Mouse (Mus musculus): ENCODE results near the gene Rhoc. TPM values are rescaled to one million over a fixed set of nuclear protein-coding genes. Genes with fewer than 3 reads are reported as not detected.

Gene Rhoc
- polyA plus RNA-seq, 1 experiment: 33.5 TPM

DNA sequence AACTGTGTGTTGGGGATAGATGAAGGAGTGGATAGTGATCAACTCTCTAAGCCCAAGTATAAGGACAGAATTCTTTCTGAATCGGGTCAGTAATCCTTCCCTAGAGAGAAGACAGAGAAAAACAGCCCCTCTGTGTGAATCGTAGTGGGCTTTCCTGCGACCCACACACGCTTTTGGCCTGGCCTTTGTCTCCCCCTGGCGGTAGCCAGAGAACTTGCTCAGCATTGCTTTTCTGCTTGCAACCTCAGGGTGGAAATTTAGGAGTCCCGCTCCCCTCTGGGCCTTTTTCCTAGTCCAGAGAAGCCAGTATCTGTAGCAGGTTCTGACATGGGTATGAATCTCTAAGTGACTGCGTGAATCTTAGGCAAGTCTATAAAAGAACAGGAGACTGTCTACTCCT lies 8.2 kb upstream of the Rhoc start:
- Histone ChIP-seq H3K27ac (ENCODE audit: control insufficient read depth, insufficient read depth, low read depth, low read length, poor library complexity) (no peak overlapping the region), H3K4me3 (replicated peaks; ENCODE audit: control insufficient read depth, low read depth, low read length) (no peak overlapping the region), H3K4me1 (ENCODE audit: control insufficient read depth, insufficient read depth, low read length) (peaks cover 3% of the 10 kb centered on the region)
- WGBS: 2% methylated on average over 7 of the region's 7 CpGs
- TF ChIP-seq POLR2A (IDR thresholded peaks at IDR 0.05; ENCODE audit: borderline replicate concordance, control insufficient read depth, low read depth, low read length): no peak
- peak; percentile 85 for TF ChIP-seq CTCF (IDR thresholded peaks at IDR 0.05; ENCODE audit: control insufficient read depth, insufficient read depth, low read length)

DNA sequence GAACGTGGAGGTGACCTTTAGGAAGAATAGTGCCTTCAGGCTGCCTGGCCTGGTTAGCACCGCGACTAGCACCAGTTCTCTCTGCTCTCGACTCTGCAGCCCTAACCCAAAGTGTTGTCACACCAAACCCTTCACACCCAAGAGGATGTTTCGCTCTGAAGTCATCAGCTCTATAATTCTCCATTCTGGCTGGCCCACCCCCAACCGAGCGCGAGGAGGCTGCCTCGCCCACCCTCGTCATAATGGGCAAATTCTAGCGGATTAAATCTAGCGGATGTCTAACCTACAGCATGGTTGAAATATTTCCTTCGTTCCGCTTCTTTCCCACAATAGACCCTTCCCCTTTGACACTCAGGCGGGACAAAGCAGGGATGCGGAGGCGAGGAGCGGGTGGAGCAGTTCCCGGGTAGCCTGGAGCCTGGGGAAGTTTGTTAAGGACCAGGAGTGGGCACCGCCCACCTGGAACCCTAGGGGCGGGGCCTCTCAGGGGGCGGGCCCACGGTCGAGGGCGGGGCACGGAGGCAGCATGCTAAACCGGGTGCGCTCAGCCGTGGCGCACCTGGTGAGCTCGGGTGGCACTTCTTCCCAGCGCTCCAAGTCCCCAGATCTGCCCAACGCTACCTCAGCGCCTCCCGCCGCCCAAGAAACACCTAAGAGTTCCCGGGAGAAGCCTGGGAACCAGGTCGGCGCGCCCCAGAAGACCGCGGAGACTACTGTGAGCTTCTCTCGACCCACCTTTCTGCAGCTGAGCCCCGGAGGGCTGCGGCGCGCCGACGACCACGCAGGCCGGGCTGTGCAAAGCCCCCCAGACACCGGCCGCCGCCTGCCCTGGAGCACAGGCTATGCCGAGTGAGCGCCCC lies 7.4 kb upstream of the Rhoc start, which contains the start of gene Ppm1j:
Gene Ppm1j (plus strand): TSS at position 496 of the 860 bp plus-strand sequence.
- Histone ChIP-seq H3K4me1 (ENCODE audit: control insufficient read depth, insufficient read depth, low read length) (peaks cover 3% of the 10 kb centered on the region), H3K4me3 (replicated peaks; ENCODE audit: control insufficient read depth, low read depth, low read length) (peak within 1 kb of the TSS; percentile 4), H3K27ac (ENCODE audit: control insufficient read depth, insufficient read depth, low read depth, low read length, poor library complexity) (no peak within 1 kb of the TSS; the same call in 1 of the 2 replicates)
- 3% methylated on average over 56 of the region's 56 CpGs for WGBS
- TF ChIP-seq POLR2A (IDR thresholded peaks at IDR 0.05; ENCODE audit: borderline replicate concordance, control insufficient read depth, low read depth, low read length) (no peak), CTCF (IDR thresholded peaks at IDR 0.05; ENCODE audit: control insufficient read depth, insufficient read depth, low read length) (no peak)

DNA sequence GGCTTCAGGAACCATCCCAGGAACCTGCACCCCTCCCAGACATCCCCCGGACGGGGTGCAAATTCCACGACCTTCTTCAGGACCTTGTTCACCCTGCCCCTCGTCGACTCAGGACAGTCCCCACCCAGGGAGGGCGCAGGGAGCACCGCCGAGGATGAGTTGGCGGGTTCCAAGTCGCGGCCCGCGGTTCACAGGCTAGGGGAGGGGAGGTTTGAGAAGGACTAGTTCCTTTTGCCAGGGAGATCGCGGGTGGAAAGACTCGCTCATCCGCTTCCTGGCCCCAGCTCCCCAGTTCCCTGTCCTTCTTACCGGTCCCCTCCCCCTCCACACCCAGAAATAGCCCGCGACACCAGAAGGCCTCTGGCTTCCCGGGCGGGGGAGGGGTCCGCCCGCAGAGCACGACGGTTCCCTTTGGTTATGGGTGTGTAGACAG lies 6.7 kb upstream of the Rhoc start, which contains the start of gene Fam19a3:
Gene Fam19a3 (minus strand): TSS at position 370 of the 433 bp plus-strand sequence.
- Histone ChIP-seq H3K4me3 (replicated peaks; ENCODE audit: control insufficient read depth, low read depth, low read length) (peak within 1 kb of the TSS; percentile 4), H3K4me1 (ENCODE audit: control insufficient read depth, insufficient read depth, low read length) (peaks cover 3% of the 10 kb centered on the region), H3K27ac (ENCODE audit: control insufficient read depth, insufficient read depth, low read depth, low read length, poor library complexity) (no peak within 1 kb of the TSS; the same call in 1 of the 2 replicates)
- TF ChIP-seq POLR2A (IDR thresholded peaks at IDR 0.05; ENCODE audit: borderline replicate concordance, control insufficient read depth, low read depth, low read length) (no peak), CTCF (IDR thresholded peaks at IDR 0.05; ENCODE audit: control insufficient read depth, insufficient read depth, low read length) (no peak)
- under 1% methylated on average over 26 of the region's 26 CpGs for WGBS

DNA sequence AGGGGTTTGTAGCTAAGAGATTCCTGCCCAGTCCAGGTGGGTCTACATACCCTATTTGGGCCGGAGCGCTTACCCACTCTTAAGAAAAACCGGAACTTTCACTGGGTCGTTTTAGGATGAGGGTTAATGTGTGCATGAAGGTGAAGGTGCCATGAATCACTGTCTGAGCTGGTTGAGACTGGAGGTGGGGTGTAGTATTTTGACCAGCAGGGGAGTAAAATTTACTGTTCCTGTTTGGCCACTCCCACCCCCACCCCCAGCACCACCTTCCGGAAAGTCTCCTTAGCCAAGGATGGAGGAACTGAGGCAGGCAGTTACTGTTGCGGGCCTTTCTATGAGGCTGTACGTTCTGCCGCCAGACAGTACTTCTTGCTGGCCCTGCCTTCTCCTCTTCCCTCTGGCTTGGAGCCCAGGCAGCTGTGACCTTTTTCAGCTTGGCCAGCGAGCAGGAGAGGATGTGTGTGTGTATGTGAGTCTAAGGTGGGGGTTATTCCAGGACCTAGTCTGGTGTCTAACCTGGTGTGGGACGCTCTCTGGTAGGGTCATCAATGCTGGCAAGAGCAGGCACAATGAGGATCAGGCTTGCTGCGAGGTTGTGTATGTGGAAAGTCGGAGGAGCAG lies 6.0 kb upstream of the Rhoc start:
- H3K4me1 ChIP-seq (ENCODE audit: control insufficient read depth, insufficient read depth, low read length): peaks cover 3% of the 10 kb centered on the region
- no peak overlapping the region for H3K4me3 ChIP-seq (replicated peaks; ENCODE audit: control insufficient read depth, low read depth, low read length)
- 20% methylated on average over 12 of the region's 12 CpGs for WGBS
- H3K27ac ChIP-seq (ENCODE audit: control insufficient read depth, insufficient read depth, low read depth, low read length, poor library complexity): no peak overlapping the region
- TF ChIP-seq CTCF (IDR thresholded peaks at IDR 0.05; ENCODE audit: control insufficient read depth, insufficient read depth, low read length) (no peak), POLR2A (IDR thresholded peaks at IDR 0.05; ENCODE audit: borderline replicate concordance, control insufficient read depth, low read depth, low read length) (no peak)

- Histone ChIP-seq H3K27ac (ENCODE audit: control insufficient read depth, insufficient read depth, low read depth, low read length, poor library complexity) (no peak overlapping the region), H3K4me1 (ENCODE audit: control insufficient read depth, insufficient read depth, low read length) (peaks cover 3% of the 10 kb centered on the region)
- TF ChIP-seq CTCF (IDR thresholded peaks at IDR 0.05; ENCODE audit: control insufficient read depth, insufficient read depth, low read length): no peak
Measured at GRCm38 (mm10) chr3:104783971-104784500, 4.1 kb upstream of the Rhoc start.

GRCm38 (mm10) chr3:104785284-104785683 lies 2.9 kb upstream of the Rhoc start:
- WGBS: 91% methylated on average over 6 of the region's 6 CpGs
- H3K4me1 ChIP-seq (ENCODE audit: control insufficient read depth, insufficient read depth, low read length): peaks cover 3% of the 10 kb centered on the region
- no peak overlapping the region for H3K27ac ChIP-seq (ENCODE audit: control insufficient read depth, insufficient read depth, low read depth, low read length, poor library complexity)
- no peak for TF ChIP-seq CTCF (IDR thresholded peaks at IDR 0.05; ENCODE audit: control insufficient read depth, insufficient read depth, low read length)
- no peak for TF ChIP-seq POLR2A (IDR thresholded peaks at IDR 0.05; ENCODE audit: borderline replicate concordance, control insufficient read depth, low read depth, low read length)
- H3K4me3 ChIP-seq (replicated peaks; ENCODE audit: control insufficient read depth, low read depth, low read length): no peak overlapping the region

More at GRCm38 (mm10) chr3:104783971-104784500, 4.1 kb upstream of the Rhoc start:
- WGBS: 46% methylated on average over 14 of the region's 14 CpGs
- H3K4me3 ChIP-seq (replicated peaks; ENCODE audit: control insufficient read depth, low read depth, low read length): no peak overlapping the region

DNA sequence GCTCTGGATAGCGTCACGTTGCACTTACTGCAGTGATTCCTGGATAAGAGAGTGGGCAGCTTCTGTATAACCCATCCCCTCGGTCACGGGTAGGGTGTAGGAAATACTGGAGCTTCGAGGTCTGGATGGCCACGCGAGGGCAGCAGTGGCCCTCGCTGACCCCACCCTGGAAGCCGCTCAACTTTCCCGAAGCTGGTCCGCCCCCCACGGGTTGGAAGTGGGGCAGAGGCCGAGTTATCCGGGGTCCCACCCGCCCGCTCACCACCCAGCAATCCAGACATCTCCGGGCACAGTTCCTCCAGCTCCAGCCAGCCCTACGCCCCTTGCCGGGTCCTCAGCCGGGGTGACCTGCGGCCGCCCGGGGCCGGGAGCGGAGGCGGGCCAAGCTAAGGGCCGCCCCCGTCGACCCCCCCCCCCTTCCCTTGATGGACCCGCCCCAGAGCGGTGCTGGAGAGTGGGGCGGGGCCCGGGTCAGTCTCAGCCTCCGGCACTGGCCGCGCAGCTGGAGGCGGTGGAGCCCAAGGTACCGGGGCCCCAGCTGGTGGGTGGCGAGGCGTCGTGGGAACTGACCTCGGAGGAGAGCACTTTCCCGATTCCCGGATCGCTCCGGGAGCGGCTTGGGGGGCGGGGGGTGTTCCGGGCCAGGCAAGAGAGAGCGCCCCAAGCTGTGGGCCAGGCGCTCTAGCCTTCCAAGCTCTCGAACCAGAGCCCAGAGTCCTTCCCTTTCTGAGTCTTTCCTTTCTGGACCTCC lies 561 bp downstream of the Rhoc start:
- H3K4me1 ChIP-seq (ENCODE audit: control insufficient read depth, insufficient read depth, low read length): no peaks in the 10 kb centered on the region
- no peak overlapping the region; the same call in 1 of the 2 replicates for H3K27ac ChIP-seq (ENCODE audit: control insufficient read depth, insufficient read depth, low read depth, low read length, poor library complexity)
- peak; percentile 68 for TF ChIP-seq CTCF (IDR thresholded peaks at IDR 0.05; ENCODE audit: control insufficient read depth, insufficient read depth, low read length)
- TF ChIP-seq POLR2A (IDR thresholded peaks at IDR 0.05; ENCODE audit: borderline replicate concordance, control insufficient read depth, low read depth, low read length): no peak
- 1% methylated on average over 52 of the region's 52 CpGs for WGBS
- H3K4me3 ChIP-seq (replicated peaks; ENCODE audit: control insufficient read depth, low read depth, low read length): peak overlapping the region; percentile 40

Data from bone marrow, adult 2 months (tissue).